Mouse (Mus musculus) cortical plate, adult 2 months (tissue): ENCODE measurements around the gene Jakmip3. TPM values are rescaled to one million over a fixed set of nuclear protein-coding genes. Genes with fewer than 3 reads are reported as not detected.
A peak's percentile ranks its signal among the peaks of the same experiment; 100 is the strongest.

Experiments used
- H3K27ac ChIP-seq: fragments of 200-500 bp; 2 replicates; pipeline ENCODE4 v1.5.1; 2012; ENCODE audit warnings: low read length, control low read depth, inconsistent platforms; ENCODE audit not compliant: insufficient read depth
- H3K4me1 ChIP-seq: fragments of 200-500 bp; 2 replicates; pipeline ENCODE4 v1.6.1; 2011; ENCODE audit warnings: low read length; ENCODE audit not compliant: control insufficient read depth, insufficient read depth
- H3K4me3 ChIP-seq: fragments of 200-500 bp; 2 replicates; pipeline ENCODE4 v1.5.1; 2011; ENCODE audit warnings: mild to moderate bottlenecking, low read length, control low read depth; ENCODE audit not compliant: insufficient read depth
- CTCF ChIP-seq: fragments of 200-500 bp; IDR thresholded peaks from 2 replicates; pipeline ENCODE4 v1.5.1; 2011; ENCODE audit warnings: mild to moderate bottlenecking, control low read depth, low read length; ENCODE audit not compliant: insufficient read depth; ENCODE audit errors: extremely low read depth
- POLR2A ChIP-seq: fragments of 200-500 bp; IDR thresholded peaks from 2 replicates; pipeline ENCODE4 v1.6.1; 2011; ENCODE audit warnings: mild to moderate bottlenecking, low read length, control low read depth; ENCODE audit not compliant: insufficient read depth; ENCODE audit errors: extremely low read depth
- polyA plus RNA-seq: library from polyadenylated mRNA; depleted of rRNA; stranded (reverse); fragments of >200 nt; gene quantifications from 2 replicates; pipeline ENCODE4 v1.2.3, GENCODE M21; 2012

Jakmip3 gene
- polyA plus RNA-seq, 1 experiment, result 50.2 TPM

- Histone ChIP-seq H3K27ac (no peak overlapping the region), H3K4me1 (0 out of 2 replicates have a peak, but pooled peaks cover 4% of the 10 kb centered on the region), H3K4me3 (no peak overlapping the region)
- TF ChIP-seq CTCF (no peak), POLR2A (no peak)
These were observed 74.6 kb downstream of the Jakmip3 start for GRCm38 (mm10) chr7:139015143-139015542.

GRCm38 (mm10) chr7:139016288-139016687, 75.8 kb downstream of the Jakmip3 start:
- Histone ChIP-seq H3K4me3 (no peak overlapping the region), H3K4me1 (0 out of 2 replicates have a peak, but pooled peaks cover 4% of the 10 kb centered on the region), H3K27ac (no peak overlapping the region)
- no peak for TF ChIP-seq POLR2A
- no peak for TF ChIP-seq CTCF

- 0 out of 2 replicates have a peak, but pooled peaks cover 4% of the 10 kb centered on the region for H3K4me1 ChIP-seq
- H3K27ac ChIP-seq, result no peak overlapping the region
- no peak overlapping the region for H3K4me3 ChIP-seq
- TF ChIP-seq CTCF (no peak), POLR2A (no peak)
These were observed 76.8 kb downstream of the Jakmip3 start for GRCm38 (mm10) chr7:139017249-139017903.

- no peak overlapping the region for H3K27ac ChIP-seq
- TF ChIP-seq CTCF, result no peak
- 0 out of 2 replicates have a peak, but pooled peaks cover 4% of the 10 kb centered on the region for H3K4me1 ChIP-seq
- H3K4me3 ChIP-seq, result no peak overlapping the region
These were observed 80.4 kb downstream of the Jakmip3 start for GRCm38 (mm10) chr7:139020884-139021283.

GRCm38 (mm10) chr7:139021326-139021725, 80.8 kb downstream of the Jakmip3 start:
- H3K4me1 ChIP-seq, result 0 out of 2 replicates have a peak, but pooled peaks cover 4% of the 10 kb centered on the region
- no peak for TF ChIP-seq POLR2A
- TF ChIP-seq CTCF, result no peak
- H3K27ac ChIP-seq, result no peak overlapping the region
- no peak overlapping the region for H3K4me3 ChIP-seq

GRCm38 (mm10) chr7:139027136-139027535, 86.6 kb downstream of the Jakmip3 start:
- Histone ChIP-seq H3K4me1 (no peaks in the 10 kb centered on the region; the same call in 1 of the 2 replicates), H3K27ac (no peak overlapping the region), H3K4me3 (no peak overlapping the region)
- TF ChIP-seq CTCF (no peak), POLR2A (no peak)

GRCm38 (mm10) chr7:139031215-139031614, 90.7 kb downstream of the Jakmip3 start:
- Histone ChIP-seq H3K4me3 (no peak overlapping the region), H3K27ac (no peak overlapping the region), H3K4me1 (no peaks in the 10 kb centered on the region; the same call in 1 of the 2 replicates)
- TF ChIP-seq POLR2A, result no peak
- no peak for TF ChIP-seq CTCF

GRCm38 (mm10) chr7:139063406-139063805, 122.9 kb downstream of the Jakmip3 start:
- Histone ChIP-seq H3K4me3 (no peak overlapping the region), H3K4me1 (no peaks in the 10 kb centered on the region), H3K27ac (no peak overlapping the region)
- TF ChIP-seq POLR2A (no peak), CTCF (peak; percentile 30)

- no peaks in the 10 kb centered on the region for H3K4me1 ChIP-seq
- H3K4me3 ChIP-seq, result no peak overlapping the region
- TF ChIP-seq POLR2A (no peak), CTCF (peak; percentile 77)
- no peak overlapping the region for H3K27ac ChIP-seq
These were observed 127.7 kb downstream of the Jakmip3 start for GRCm38 (mm10) chr7:139068182-139068623.

- H3K4me3 ChIP-seq, result no peak overlapping the region
- H3K27ac ChIP-seq, result no peak overlapping the region
- no peak for TF ChIP-seq CTCF
- no peak for TF ChIP-seq POLR2A
- peaks cover 3% of the 10 kb centered on the region; the same call in 1 of the 2 replicates for H3K4me1 ChIP-seq
These were observed 133.7 kb downstream of the Jakmip3 start for GRCm38 (mm10) chr7:139074189-139074588.
